Mouse (Mus musculus) liver, embryonic 14.5 days (tissue): ENCODE results near the gene Fcho1.

Experiments used
- CTCF ChIP-seq: IDR thresholded peaks from 2 replicates; pipeline ENCODE4 v1.5.1; 2016; ENCODE audit warnings: antibody characterized with exemption, low read depth, control low read depth
- EP300 ChIP-seq: IDR thresholded peaks from 2 replicates; pipeline ENCODE4 v1.6.1; 2016; ENCODE audit warnings: antibody characterized with exemption, low read depth

DNA sequence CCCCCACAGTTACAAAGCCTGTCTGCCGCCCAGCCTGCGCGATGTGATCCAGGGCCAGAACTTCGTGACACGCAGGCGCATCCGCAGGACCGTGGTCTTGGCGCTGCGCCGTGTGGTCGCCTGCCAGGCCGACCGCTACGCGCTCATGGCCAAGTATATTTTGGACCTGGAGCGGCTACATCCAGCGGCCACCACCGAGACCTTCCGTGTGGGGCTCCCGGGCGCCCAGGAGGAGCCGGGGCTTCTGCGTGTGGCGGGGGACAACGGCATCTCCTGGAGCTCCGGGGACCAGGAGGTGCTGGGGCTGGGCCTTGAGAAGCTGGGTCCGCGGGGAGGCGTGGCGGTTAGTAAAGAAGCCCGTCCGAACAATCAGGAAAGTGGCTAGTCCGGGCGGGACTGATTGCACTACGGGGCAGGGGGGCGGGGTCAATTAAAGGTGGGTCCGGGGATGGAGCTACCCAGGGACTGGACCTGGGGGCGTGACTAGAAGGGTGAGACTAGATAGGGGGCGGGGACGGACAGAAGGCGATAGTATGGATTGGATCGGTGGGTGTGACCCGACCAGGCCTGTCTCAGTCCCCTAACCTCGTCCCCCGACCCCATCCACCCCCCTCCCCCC, 45.9 kb downstream of the Fcho1 start:
- TF ChIP-seq EP300 (no peak), CTCF (no peak)
